Mouse (Mus musculus) heart, adult 2 months (tissue): ENCODE measurements around the gene Zfp446. TPM values are rescaled to one million over a fixed set of nuclear protein-coding genes. Genes with fewer than 3 reads are reported as not detected.
A peak's percentile ranks its signal among the peaks of the same experiment; 100 is the strongest.
"Not testable (repeated sequence)": the region's sequence is repeated elsewhere in the genome, so short reads cannot be mapped to it uniquely, and the experiment has no call there.

ENCODE experiments used
- DNase-seq, 2 experiments: peaks; one replicate each; pipeline ENCODE4 v3.0.0; 2021
- H3K27ac ChIP-seq: fragments of 200-600 bp; 2 replicates; pipeline ENCODE4 v1.8.1; 2022
- H3K27me3 ChIP-seq: fragments of 200-500 bp; 2 replicates; pipeline ENCODE4 v1.6.1; 2012; ENCODE audit warnings: mild to moderate bottlenecking, low read length, inconsistent platforms, mixed read lengths; ENCODE audit not compliant: control insufficient read depth, insufficient read depth
- H3K36me3 ChIP-seq: fragments of 200-500 bp; 2 replicates; pipeline ENCODE4 v1.6.1; 2012; ENCODE audit warnings: low read length, inconsistent platforms; ENCODE audit not compliant: control insufficient read depth, insufficient read depth
- H3K4me1 ChIP-seq: fragments of 200-500 bp; 2 replicates; pipeline ENCODE4 v1.6.1; 2011; ENCODE audit warnings: low read length; ENCODE audit not compliant: control insufficient read depth, insufficient read depth
- H3K4me3 ChIP-seq: fragments of 200-600 bp; 2 replicates; pipeline ENCODE4 v1.8.1; 2022
- H3K79me2 ChIP-seq: fragments of 200-500 bp; replicated peaks from 2 replicates; pipeline ENCODE4 v1.6.1; 2012; ENCODE audit warnings: mild to moderate bottlenecking, inconsistent platforms, low read length, moderate library complexity, mixed read lengths; ENCODE audit not compliant: control insufficient read depth, insufficient read depth
- H3K9ac ChIP-seq: fragments of 200-500 bp; 2 replicates; pipeline ENCODE4 v1.6.1; 2012; ENCODE audit warnings: low read depth, mild to moderate bottlenecking, control low read depth, inconsistent platforms, low read length, mixed read lengths
- CTCF ChIP-seq: fragments of 200-600 bp; IDR thresholded peaks from 2 replicates; pipeline ENCODE4 v1.8.1; 2022; ENCODE audit warnings: antibody characterized with exemption, mild to moderate bottlenecking, moderate library complexity
- EP300 ChIP-seq: fragments of 200-500 bp; IDR thresholded peaks from 2 replicates; pipeline ENCODE4 v1.6.1; 2011; ENCODE audit warnings: low read depth, low read length, control low read depth; ENCODE audit not compliant: insufficient read depth
- POLR2A ChIP-seq: fragments of 200-500 bp; IDR thresholded peaks from 2 replicates; pipeline ENCODE4 v1.6.1; 2011; ENCODE audit warnings: mild to moderate bottlenecking, low read depth, low read length, control low read depth; ENCODE audit not compliant: insufficient read depth
- WGBS: fragments of 180-500 bp; shearing (Covaris S2); methylation state at CpG from one replicate; pipeline ENCODE4 v1.1.7; 2018; 5-methylcytosine and 5-hydroxymethylcytosine counted together
- intact Hi-C: fragments of 180-260 bp; cut with DNase I; formaldehyde crosslinking; loops from one replicate; pipeline ENCODE4 v1.15.1; 2025
- long read RNA-seq: library from polyadenylated mRNA; stranded (forward); transcript quantifications from one replicate; pipeline ENCODE4 v2.0.0, GENCODE M21; 2021
- polyA plus RNA-seq: library from polyadenylated mRNA; depleted of rRNA; stranded (reverse); fragments of >200 nt; gene quantifications from 2 replicates; pipeline ENCODE4 v1.2.3, GENCODE M21; 2012; rRNA removed
- total RNA-seq, 2 experiments: library from RNA; stranded (reverse); gene quantifications; 2 replicates each; pipeline ENCODE4 v1.2.3; 2021

Zfp446 gene
- total RNA-seq (1 to 10 TPM; 2.2 to 2.9 TPM), polyA plus RNA-seq (4.2 and 6.4 TPM in 2 replicates)
- long read RNA-seq, partial matches to known transcripts: 0 of 2 reads
- long read RNA-seq, other reads (novel, unspliced or antisense): 2 of 2 reads

GRCm38 (mm10) chr7:12977682-12978389, at the start of gene Zfp446:
Gene Zfp446 (plus strand): TSS chr7:12977848.
- Histone ChIP-seq H3K4me1 (peaks cover 3% of the 10 kb centered on the region), H3K36me3 (no peaks in the 10 kb centered on the region), H3K27ac (peak within 1 kb of the TSS; percentile 99), H3K79me2 (no peaks in the 10 kb centered on the region), H3K27me3 (no peaks in the 10 kb centered on the region), H3K4me3 (peak within 1 kb of the TSS; percentile 73), H3K9ac (peak within 1 kb of the TSS; percentile 83)
- intact Hi-C loops: loop anchor here (1.0 to 5.0 kb wide), 3 partner anchors 29 to 56 kb away; partner anchors contain the start of gene Rps5
- WGBS: under 1% methylated on average over 49 of the region's 49 CpGs
- peak; percentile 97 to 100 for DNase-seq
- peak; percentile 93 for TF ChIP-seq POLR2A
- TF ChIP-seq EP300: peak; percentile 82
- TF ChIP-seq CTCF: no peak

- intact Hi-C loops: no loop called here
- Histone ChIP-seq H3K4me3 (no peak overlapping the region), H3K4me1 (no peaks in the 10 kb centered on the region), H3K36me3 (no peaks in the 10 kb centered on the region), H3K79me2 (no peaks in the 10 kb centered on the region), H3K9ac (no peak overlapping the region), H3K27ac (no peak overlapping the region), H3K27me3 (no peaks in the 10 kb centered on the region)
- 84% methylated on average over 4 of the region's 4 CpGs for WGBS
- TF ChIP-seq CTCF: no peak
- TF ChIP-seq EP300: no peak
- TF ChIP-seq POLR2A: no peak
- DNase-seq: no peak
Observed at GRCm38 (mm10) chr7:12933615-12934140, 44.0 kb upstream of the Zfp446 start.

- H3K36me3 ChIP-seq: no peaks in the 10 kb centered on the region
- no peaks in the 10 kb centered on the region for H3K4me1 ChIP-seq
- TF ChIP-seq POLR2A (no peak), EP300 (no peak), CTCF (no peak)
- no peak overlapping the region for H3K27ac ChIP-seq
- H3K9ac ChIP-seq: no peak overlapping the region
- H3K27me3 ChIP-seq: no peaks in the 10 kb centered on the region
- WGBS: 54% methylated on average over 3 of the region's 3 CpGs
- DNase-seq: no peak
- no peak overlapping the region for H3K4me3 ChIP-seq
- intact Hi-C loops: no loop called here
- no peaks in the 10 kb centered on the region for H3K79me2 ChIP-seq
Observed at GRCm38 (mm10) chr7:12934808-12935207, 42.8 kb upstream of the Zfp446 start.

- H3K27me3 ChIP-seq, H3K36me3 ChIP-seq, H3K4me1 ChIP-seq, DNase-seq, H3K27ac ChIP-seq, H3K79me2 ChIP-seq, H3K4me3 ChIP-seq, intact Hi-C loops, H3K9ac ChIP-seq: not testable (repeated sequence)
- 86% methylated on average over 4 of the region's 4 CpGs for WGBS
Observed at GRCm38 (mm10) chr7:12937254-12937803, 40.3 kb upstream of the Zfp446 start.

GRCm38 (mm10) chr7:12940599-12940998, 37.0 kb upstream of the Zfp446 start:
- no peaks in the 10 kb centered on the region for H3K36me3 ChIP-seq
- H3K27ac ChIP-seq: no peak overlapping the region
- intact Hi-C loops: no loop called here
- no peak for DNase-seq
- TF ChIP-seq POLR2A (no peak), CTCF (no peak)
- no peaks in the 10 kb centered on the region for H3K27me3 ChIP-seq
- H3K9ac ChIP-seq: no peak overlapping the region
- WGBS: 66% methylated on average over 4 of the region's 4 CpGs
- no peaks in the 10 kb centered on the region for H3K4me1 ChIP-seq
- no peak overlapping the region for H3K4me3 ChIP-seq
- H3K79me2 ChIP-seq: no peaks in the 10 kb centered on the region

GRCm38 (mm10) chr7:12943488-12943887, 34.2 kb upstream of the Zfp446 start:
- H3K79me2 ChIP-seq: no peaks in the 10 kb centered on the region
- intact Hi-C loops: no loop called here

More at GRCm38 (mm10) chr7:12943488-12943887, 34.2 kb upstream of the Zfp446 start:
- TF ChIP-seq EP300 (no peak), POLR2A (no peak), CTCF (peak; percentile 55)
- Histone ChIP-seq H3K9ac (no peak overlapping the region), H3K4me3 (no peak overlapping the region), H3K27me3 (no peaks in the 10 kb centered on the region), H3K27ac (no peak overlapping the region), H3K4me1 (no peaks in the 10 kb centered on the region), H3K36me3 (no peaks in the 10 kb centered on the region)
- DNase-seq: no peak
